Mouse (Mus musculus) heart, embryonic 14.5 days (tissue): Measurements from ENCODE around the gene Bicral. TPM values are rescaled to one million over a fixed set of nuclear protein-coding genes. Genes with fewer than 3 reads are reported as not detected.

Experiments
- ATAC-seq: fragments of 200-750 bp; cut with Nextera tagmentation; 2 replicates; pipeline ENCODE4 v1.8.0; 2017; ENCODE audit warnings: low read depth, moderate TSS enrichment; ENCODE audit not compliant: insufficient number of reproducible peaks, insufficient read depth, low FRiP score
- H3K27ac ChIP-seq, 2 experiments: fragments of 200-500 bp in 1 of 2; fragments of 300-500 bp in 1 of 2; sonication (generic) in 1 of 2; replicated peaks in 1 of 2; 2 replicates each; pipeline ENCODE4 v1.5.1; 2012 to 2014; ENCODE audit warnings: low read depth in 2 of 2, low read length in 2 of 2, control low read depth in 1 of 2, mild to moderate bottlenecking in 1 of 2, mixed read lengths in 1 of 2; ENCODE audit not compliant: control insufficient read depth in 1 of 2, insufficient read depth in 1 of 2
- H3K27me3 ChIP-seq: fragments of 300-500 bp; sonication (generic); 2 replicates; pipeline ENCODE4 v1.6.1; 2014; ENCODE audit warnings: mild to moderate bottlenecking, low read length, control low read depth; ENCODE audit not compliant: control insufficient read depth, insufficient read depth
- H3K36me3 ChIP-seq: fragments of 300-500 bp; sonication (generic); 2 replicates; pipeline ENCODE4 v1.6.1; 2014; ENCODE audit warnings: mild to moderate bottlenecking, control low read depth, low read length, mixed read lengths; ENCODE audit not compliant: control insufficient read depth, insufficient read depth
- H3K4me1 ChIP-seq, 2 experiments: fragments of 200-500 bp in 1 of 2; fragments of 300-500 bp in 1 of 2; sonication (generic) in 1 of 2; 2 replicates each; pipeline ENCODE4 v1.6.1; 2012 to 2014; ENCODE audit warnings: low read length in 2 of 2, control low read depth in 1 of 2, mixed read lengths in 1 of 2; ENCODE audit not compliant: control insufficient read depth in 2 of 2, insufficient read depth in 2 of 2
- H3K4me2 ChIP-seq: fragments of 300-500 bp; sonication (generic); 2 replicates; pipeline ENCODE4 v1.6.1; 2014; ENCODE audit warnings: mild to moderate bottlenecking, low read length
- H3K4me3 ChIP-seq, 2 experiments: fragments of 200-500 bp in 1 of 2; fragments of 300-500 bp in 1 of 2; sonication (generic) in 1 of 2; 2 replicates each; pipeline ENCODE4 v1.5.1; 2012 to 2014; ENCODE audit warnings: low read length in 2 of 2, mild to moderate bottlenecking in 2 of 2, control low read depth in 1 of 2, low read depth in 1 of 2, moderate library complexity in 1 of 2; ENCODE audit not compliant: control insufficient read depth in 1 of 2, insufficient read depth in 1 of 2
- H3K9ac ChIP-seq: fragments of 300-500 bp; sonication (generic); 2 replicates; pipeline ENCODE4 v1.6.1; 2014; ENCODE audit warnings: mild to moderate bottlenecking, low read length
- H3K9me3 ChIP-seq: fragments of 300-500 bp; sonication (generic); 2 replicates; pipeline ENCODE4 v1.6.1; 2016; ENCODE audit warnings: low read length, control low read depth; ENCODE audit not compliant: control insufficient read depth
- WGBS: fragments of 180-500 bp; shearing (Covaris S2); extraction: QIAGEN DNeasy Blood & Tissue Kit; methylation state at CpG from one replicate; pipeline ENCODE4 v1.1.7; 2014; 5-methylcytosine and 5-hydroxymethylcytosine counted together
- polyA plus RNA-seq: library from polyadenylated mRNA; unstranded; fragments of >200 nt; fragmentation: Nextera tagmentation; extraction: Ambion mirVana; gene quantifications from 2 replicates; pipeline ENCODE4 v1.2.1, GENCODE M21; 2014

Bicral gene
- polyA plus RNA-seq, 1 experiment from 2014 or later = 6.4 TPM

- Histone ChIP-seq H3K9ac (peak overlapping the region; percentile 96), H3K4me2 (peak overlapping the region; percentile 58), H3K36me3 (no peaks in the 10 kb centered on the region), H3K9me3 (no peaks in the 10 kb centered on the region), H3K4me1 (peaks cover 11 to 20% of the 10 kb centered on the region in 2 experiments), H3K27me3 (no peaks in the 10 kb centered on the region), H3K4me3 (peak overlapping the region; percentile 63 to 99; a peak in 3 of 4 replicates), H3K27ac (peak overlapping the region in 1 of 2 experiments; percentile 99; a peak in 2 of 4 replicates)
- 29% methylated on average over 9 of the region's 9 CpGs for WGBS
- no peak for ATAC-seq
Observed at GRCm38 (mm10) chr17:46858749-46859444, 615 bp upstream of the Bicral start.

- no peaks in the 10 kb centered on the region for H3K9me3 ChIP-seq
- no peaks in the 10 kb centered on the region for H3K36me3 ChIP-seq
- WGBS = 0% methylated on average over 41 of the region's 52 CpGs
- ATAC-seq = peak; percentile 66
- peak overlapping the region; percentile 76 for H3K4me2 ChIP-seq
- peak overlapping the region; percentile 63 to 99 for H3K4me3 ChIP-seq
- H3K27ac ChIP-seq = peak overlapping the region; percentile 99 to 100
- no peaks in the 10 kb centered on the region for H3K27me3 ChIP-seq
- peaks cover 21 to 34% of the 10 kb centered on the region in 2 experiments for H3K4me1 ChIP-seq
- H3K9ac ChIP-seq = peak overlapping the region; percentile 96
Observed at GRCm38 (mm10) chr17:46857361-46857902, 850 bp downstream of the Bicral start.

GRCm38 (mm10) chr17:46856471-46857360 is 1.6 kb downstream of the Bicral start:
- Histone ChIP-seq H3K4me1 (peaks cover 21 to 34% of the 10 kb centered on the region in 2 experiments), H3K36me3 (no peaks in the 10 kb centered on the region), H3K9ac (peak overlapping the region; percentile 96), H3K27me3 (no peaks in the 10 kb centered on the region), H3K4me3 (peak overlapping the region; percentile 63 to 99), H3K27ac (peak overlapping the region; percentile 99 to 100), H3K9me3 (no peaks in the 10 kb centered on the region), H3K4me2 (peak overlapping the region; percentile 76)
- under 1% methylated on average over 81 of the region's 87 CpGs for WGBS
- no peak; the same call in 1 of the 2 replicates for ATAC-seq

GRCm38 (mm10) chr17:46856107-46856388 is 2.2 kb downstream of the Bicral start:
- peak overlapping the region; percentile 76 for H3K4me2 ChIP-seq
- peak overlapping the region; percentile 96 for H3K9ac ChIP-seq
- no peak for ATAC-seq
- no peaks in the 10 kb centered on the region for H3K36me3 ChIP-seq
- H3K4me1 ChIP-seq = peaks cover 21 to 34% of the 10 kb centered on the region in 2 experiments
- H3K27ac ChIP-seq = peak overlapping the region; percentile 99 to 100
- WGBS = 16% methylated on average over 4 of the region's 4 CpGs
- H3K4me3 ChIP-seq = peak overlapping the region; percentile 63 to 99
- no peaks in the 10 kb centered on the region for H3K27me3 ChIP-seq
- no peaks in the 10 kb centered on the region for H3K9me3 ChIP-seq

GRCm38 (mm10) chr17:46855328-46856106 is 2.8 kb downstream of the Bicral start:
- H3K9me3 ChIP-seq = no peaks in the 10 kb centered on the region
- 44% methylated on average over 15 of the region's 15 CpGs for WGBS
- ATAC-seq = no peak

GRCm38 (mm10) chr17:46854640-46855110 is 3.6 kb downstream of the Bicral start:
- ATAC-seq = no peak
- peaks cover 21 to 34% of the 10 kb centered on the region in 2 experiments for H3K4me1 ChIP-seq
- H3K9ac ChIP-seq = peak overlapping the region; percentile 96

More at GRCm38 (mm10) chr17:46855328-46856106, 2.8 kb downstream of the Bicral start:
- H3K4me2 ChIP-seq = peak overlapping the region; percentile 76
- H3K27me3 ChIP-seq = no peaks in the 10 kb centered on the region
- H3K9ac ChIP-seq = peak overlapping the region; percentile 96
- H3K4me3 ChIP-seq = peak overlapping the region; percentile 63 to 99
- H3K36me3 ChIP-seq = no peaks in the 10 kb centered on the region
- H3K4me1 ChIP-seq = peaks cover 21 to 34% of the 10 kb centered on the region in 2 experiments
- peak overlapping the region; percentile 99 to 100 for H3K27ac ChIP-seq

GRCm38 (mm10) chr17:46854096-46854495 is 4.2 kb downstream of the Bicral start:
- no peaks in the 10 kb centered on the region for H3K9me3 ChIP-seq
- no peaks in the 10 kb centered on the region for H3K36me3 ChIP-seq
- peak overlapping the region; percentile 96; the same call in 1 of the 2 replicates for H3K9ac ChIP-seq
- no peak overlapping the region for H3K4me2 ChIP-seq
- 71% methylated on average over 7 of the region's 7 CpGs for WGBS
- H3K27ac ChIP-seq = peak overlapping the region; percentile 30 to 99; a peak in 2 of 4 replicates
- H3K4me3 ChIP-seq = no peak overlapping the region
- ATAC-seq = no peak
- H3K27me3 ChIP-seq = no peaks in the 10 kb centered on the region
- peaks cover 21 to 34% of the 10 kb centered on the region in 2 experiments for H3K4me1 ChIP-seq

More at GRCm38 (mm10) chr17:46854640-46855110, 3.6 kb downstream of the Bicral start:
- Histone ChIP-seq H3K4me2 (peak overlapping the region; percentile 76), H3K9me3 (no peaks in the 10 kb centered on the region), H3K4me3 (no peak overlapping the region; a peak in 1 of 4 replicates), H3K27ac (peak overlapping the region; percentile 55 to 99), H3K27me3 (no peaks in the 10 kb centered on the region), H3K36me3 (no peaks in the 10 kb centered on the region)
- 17% methylated on average over 8 of the region's 8 CpGs for WGBS
